Mouse (Mus musculus) lung, embryonic 15.5 days (tissue): ENCODE data around the gene Treh. TPM values are rescaled to one million over a fixed set of nuclear protein-coding genes. Genes with fewer than 3 reads are reported as not detected.

ENCODE experiments used
- ATAC-seq: fragments of 200-750 bp; cut with Nextera tagmentation; 2 replicates; pipeline ENCODE4 v1.8.0; 2017; ENCODE audit warnings: moderate number of reproducible peaks, borderline replicate concordance; ENCODE audit not compliant: low FRiP score, low TSS enrichment; ENCODE audit errors: extremely low read depth
- H3K27ac ChIP-seq: fragments of 300-500 bp; sonication (generic); 2 replicates; pipeline ENCODE4 v1.5.1; 2015; ENCODE audit warnings: moderate library complexity, mild to moderate bottlenecking, inconsistent platforms
- H3K27me3 ChIP-seq: fragments of 300-500 bp; sonication (generic); 2 replicates; pipeline ENCODE4 v1.6.1; 2015; ENCODE audit warnings: inconsistent platforms
- H3K36me3 ChIP-seq: fragments of 300-500 bp; sonication (generic); 2 replicates; pipeline ENCODE4 v1.6.1; 2015; ENCODE audit warnings: inconsistent platforms
- H3K4me1 ChIP-seq: fragments of 300-500 bp; sonication (generic); 2 replicates; pipeline ENCODE4 v1.6.1; 2015; ENCODE audit warnings: inconsistent platforms
- H3K4me2 ChIP-seq: fragments of 300-500 bp; sonication (generic); 2 replicates; pipeline ENCODE4 v1.6.1; 2015; ENCODE audit warnings: inconsistent platforms, mild to moderate bottlenecking, moderate library complexity
- H3K4me3 ChIP-seq: fragments of 300-500 bp; sonication (generic); 2 replicates; pipeline ENCODE4 v1.5.1; 2015; ENCODE audit warnings: mild to moderate bottlenecking, inconsistent platforms
- H3K9ac ChIP-seq: fragments of 300-500 bp; sonication (generic); 2 replicates; pipeline ENCODE4 v1.6.1; 2015; ENCODE audit warnings: inconsistent platforms
- H3K9me3 ChIP-seq: fragments of 300-500 bp; sonication (generic); 2 replicates; pipeline ENCODE4 v1.6.1; 2016; ENCODE audit warnings: inconsistent platforms
- WGBS: fragments of 180-500 bp; shearing (Covaris S2); methylation state at CpG from one replicate; pipeline ENCODE4 v1.1.7; 2015; 5-methylcytosine and 5-hydroxymethylcytosine counted together
- polyA plus RNA-seq: library from polyadenylated mRNA; unstranded; fragments of >200 nt; fragmentation: Nextera tagmentation; extraction: Ambion mirVana; gene quantifications from 2 replicates; pipeline ENCODE4 v1.2.1, GENCODE M21; 2015

The Treh gene
- polyA plus RNA-seq, 1 experiment from 2014 or later = not detected

- Histone ChIP-seq H3K4me1 (0 out of 2 replicates have a peak, but pooled peaks cover 5% of the 10 kb centered on the region), H3K36me3 (no peaks in the 10 kb centered on the region), H3K27ac (no peak overlapping the region), H3K9me3 (no peaks in the 10 kb centered on the region), H3K27me3 (no peaks in the 10 kb centered on the region), H3K4me2 (no peak overlapping the region), H3K4me3 (no peak overlapping the region), H3K9ac (no peak overlapping the region)
- ATAC-seq = no peak
- 81% methylated on average over 6 of the region's 6 CpGs for WGBS
These were observed 26.7 kb upstream of the Treh start for GRCm38 (mm10) chr9:44646366-44646765.

- Histone ChIP-seq H3K27ac (no peak overlapping the region), H3K4me3 (no peak overlapping the region), H3K4me2 (no peak overlapping the region), H3K36me3 (no peaks in the 10 kb centered on the region), H3K9ac (no peak overlapping the region), H3K9me3 (no peaks in the 10 kb centered on the region), H3K4me1 (0 out of 2 replicates have a peak, but pooled peaks cover 5% of the 10 kb centered on the region), H3K27me3 (no peaks in the 10 kb centered on the region)
- ATAC-seq = no peak
- WGBS = 91% methylated on average over 8 of the region's 8 CpGs
These were observed 26.0 kb upstream of the Treh start for GRCm38 (mm10) chr9:44647026-44647425.

- no peak for ATAC-seq
- Histone ChIP-seq H3K4me3 (no peak overlapping the region), H3K9me3 (no peaks in the 10 kb centered on the region), H3K4me1 (0 out of 2 replicates have a peak, but pooled peaks cover 5% of the 10 kb centered on the region), H3K27ac (no peak overlapping the region), H3K9ac (no peak overlapping the region), H3K27me3 (no peaks in the 10 kb centered on the region), H3K36me3 (no peaks in the 10 kb centered on the region), H3K4me2 (no peak overlapping the region)
- WGBS = 80% methylated on average over 4 of the region's 4 CpGs
These were observed 25.4 kb upstream of the Treh start for GRCm38 (mm10) chr9:44647656-44648055.

GRCm38 (mm10) chr9:44648881-44649281 is 24.2 kb upstream of the Treh start:
- Histone ChIP-seq H3K36me3 (no peaks in the 10 kb centered on the region), H3K4me2 (no peak overlapping the region), H3K4me1 (0 out of 2 replicates have a peak, but pooled peaks cover 5% of the 10 kb centered on the region), H3K4me3 (no peak overlapping the region), H3K9me3 (no peaks in the 10 kb centered on the region), H3K27me3 (no peaks in the 10 kb centered on the region), H3K9ac (no peak overlapping the region), H3K27ac (no peak overlapping the region)
- no peak for ATAC-seq
- WGBS = 65% methylated on average over 7 of the region's 7 CpGs

GRCm38 (mm10) chr9:44652027-44652426 is 21.0 kb upstream of the Treh start:
- no peak overlapping the region for H3K4me2 ChIP-seq
- no peaks in the 10 kb centered on the region for H3K27me3 ChIP-seq
- H3K9ac ChIP-seq = no peak overlapping the region
- 11% methylated on average over 8 of the region's 8 CpGs for WGBS
- peaks cover 5% of the 10 kb centered on the region for H3K4me1 ChIP-seq
- H3K4me3 ChIP-seq = no peak overlapping the region
- no peaks in the 10 kb centered on the region for H3K36me3 ChIP-seq
- no peaks in the 10 kb centered on the region for H3K9me3 ChIP-seq
- ATAC-seq = 0 out of 2 replicates have a peak, but pooled peaks have one; percentile 47
- no peak overlapping the region for H3K27ac ChIP-seq

- ATAC-seq = no peak
- Histone ChIP-seq H3K4me2 (no peak overlapping the region), H3K27me3 (no peaks in the 10 kb centered on the region), H3K36me3 (no peaks in the 10 kb centered on the region), H3K27ac (no peak overlapping the region), H3K9me3 (no peaks in the 10 kb centered on the region), H3K4me1 (peaks cover 5% of the 10 kb centered on the region), H3K4me3 (no peak overlapping the region), H3K9ac (no peak overlapping the region)
- whole genome bisulfite sequencing = 62% methylated on average over 4 of the region's 4 CpGs
These were observed 19.1 kb upstream of the Treh start for GRCm38 (mm10) chr9:44653896-44654295.

GRCm38 (mm10) chr9:44655098-44656066 is 17.7 kb upstream of the Treh start:
- Histone ChIP-seq H3K4me1 (peaks cover 5% of the 10 kb centered on the region), H3K4me3 (peak overlapping the region; percentile 27), H3K4me2 (peak overlapping the region; percentile 59), H3K27ac (peak overlapping the region; percentile 6; the same call in 1 of the 2 replicates), H3K27me3 (no peaks in the 10 kb centered on the region), H3K9ac (peak overlapping the region; percentile 36), H3K9me3 (no peaks in the 10 kb centered on the region), H3K36me3 (no peaks in the 10 kb centered on the region)
- ATAC-seq = peak; percentile 71; the same call in 1 of the 2 replicates
- 19% methylated on average over 26 of the region's 26 CpGs for WGBS

GRCm38 (mm10) chr9:44663706-44664105 is 9.3 kb upstream of the Treh start:
- Histone ChIP-seq H3K27me3 (no peaks in the 10 kb centered on the region), H3K9me3 (no peaks in the 10 kb centered on the region), H3K4me2 (no peak overlapping the region), H3K9ac (no peak overlapping the region), H3K4me1 (no peaks in the 10 kb centered on the region), H3K4me3 (no peak overlapping the region), H3K36me3 (no peaks in the 10 kb centered on the region), H3K27ac (no peak overlapping the region)
- 82% methylated on average over 6 of the region's 6 CpGs for WGBS
- ATAC-seq = no peak

GRCm38 (mm10) chr9:44671416-44671815 is 1.6 kb upstream of the Treh start:
- Histone ChIP-seq H3K4me1 (no peaks in the 10 kb centered on the region), H3K9ac (no peak overlapping the region), H3K4me2 (no peak overlapping the region), H3K9me3 (no peaks in the 10 kb centered on the region), H3K36me3 (no peaks in the 10 kb centered on the region), H3K27ac (no peak overlapping the region), H3K27me3 (no peaks in the 10 kb centered on the region), H3K4me3 (no peak overlapping the region)
- WGBS = 83% methylated on average over 5 of the region's 5 CpGs
- ATAC-seq = no peak

GRCm38 (mm10) chr9:44672291-44672865 is 655 bp upstream of the Treh start:
- Histone ChIP-seq H3K36me3 (no peaks in the 10 kb centered on the region), H3K27ac (no peak overlapping the region), H3K9me3 (no peaks in the 10 kb centered on the region), H3K4me1 (no peaks in the 10 kb centered on the region), H3K4me2 (no peak overlapping the region), H3K9ac (no peak overlapping the region), H3K4me3 (no peak overlapping the region), H3K27me3 (no peaks in the 10 kb centered on the region)
- ATAC-seq = no peak
- 61% methylated on average over 2 of the region's 2 CpGs for WGBS

- no peak overlapping the region for H3K27ac ChIP-seq
- no peak overlapping the region for H3K4me2 ChIP-seq
- no peaks in the 10 kb centered on the region for H3K36me3 ChIP-seq
- no peaks in the 10 kb centered on the region for H3K27me3 ChIP-seq
- H3K4me3 ChIP-seq = no peak overlapping the region
- H3K4me1 ChIP-seq = no peaks in the 10 kb centered on the region
- H3K9me3 ChIP-seq = no peaks in the 10 kb centered on the region; the same call in 1 of the 2 replicates
- no peak for ATAC-seq
- H3K9ac ChIP-seq = no peak overlapping the region
- WGBS = 95% methylated on average over 2 of the region's 2 CpGs
These were observed 5.3 kb downstream of the Treh start for GRCm38 (mm10) chr9:44678288-44678871.

- Histone ChIP-seq H3K27ac (no peak overlapping the region), H3K4me1 (no peaks in the 10 kb centered on the region), H3K9me3 (no peaks in the 10 kb centered on the region; the same call in 1 of the 2 replicates), H3K27me3 (no peaks in the 10 kb centered on the region), H3K9ac (no peak overlapping the region), H3K4me3 (no peak overlapping the region), H3K4me2 (no peak overlapping the region), H3K36me3 (no peaks in the 10 kb centered on the region)
- no peak for ATAC-seq
- 75% methylated on average over 5 of the region's 5 CpGs for WGBS
These were observed 6.5 kb downstream of the Treh start for GRCm38 (mm10) chr9:44679565-44679964.
